Mouse (Mus musculus) R1 (cell line): ENCODE results near the gene Gapdh.
A peak's percentile ranks its signal among the peaks of the same experiment; 100 is the strongest.
"Not testable (repeated sequence)": the region's sequence is repeated elsewhere in the genome, so short reads cannot be mapped to it uniquely, and the experiment has no call there.

Experiments
- DNase-seq: peaks from one replicate; pipeline ENCODE4 v3.0.0-alpha.2; 2018; ENCODE audit warnings: low read depth, low spot score

Gene Gapdh

DNA sequence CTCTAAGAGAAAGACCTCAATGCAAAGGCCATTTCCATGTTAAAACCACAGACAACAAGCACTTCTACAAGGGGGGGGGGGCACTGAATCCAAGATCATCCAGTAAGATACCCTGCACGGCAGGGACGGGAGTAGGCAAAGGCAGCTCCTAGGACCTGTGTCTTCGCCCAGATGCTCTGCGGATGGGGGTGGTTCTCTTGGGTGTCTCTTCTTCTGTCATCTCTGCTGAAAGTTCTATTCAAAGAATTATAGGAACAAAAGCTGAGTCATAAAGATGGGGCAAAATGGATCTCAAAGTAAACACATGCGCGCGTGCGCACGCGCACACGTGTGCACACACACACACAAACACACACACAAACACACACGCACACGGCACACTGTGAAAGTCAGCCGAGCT is 1.8 kb upstream of the Gapdh start:
- DNase-seq: no peak

- DNase-seq: peak; percentile 70
These were observed 789 bp upstream of the Gapdh start for GRCm38 (mm10) chr6:125166861-125167650.

GRCm38 (mm10) chr6:125165328-125165891 is 857 bp downstream of the Gapdh start:
- peak; percentile 99 for DNase-seq

GRCm38 (mm10) chr6:125164672-125165327 is 1.5 kb downstream of the Gapdh start:
- peak; percentile 92 for DNase-seq

- peak; percentile 57 for DNase-seq
These were observed 2.2 kb downstream of the Gapdh start for GRCm38 (mm10) chr6:125163801-125164657.

- DNase-seq: not testable (repeated sequence)
These were observed 3.5 kb downstream of the Gapdh start for GRCm38 (mm10) chr6:125162615-125163305.

DNA sequence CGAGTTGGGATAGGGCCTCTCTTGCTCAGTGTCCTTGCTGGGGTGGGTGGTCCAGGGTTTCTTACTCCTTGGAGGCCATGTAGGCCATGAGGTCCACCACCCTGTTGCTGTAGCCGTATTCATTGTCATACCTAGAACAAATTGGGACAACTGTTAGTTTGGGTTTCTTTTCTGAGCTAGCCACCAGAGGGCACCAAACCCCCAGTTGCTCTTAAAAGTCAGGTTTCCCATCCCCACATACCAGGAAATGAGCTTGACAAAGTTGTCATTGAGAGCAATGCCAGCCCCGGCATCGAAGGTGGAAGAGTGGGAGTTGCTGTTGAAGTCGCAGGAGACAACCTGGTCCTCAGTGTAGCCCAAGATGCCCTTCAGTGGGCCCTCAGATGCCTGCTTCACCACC is 4.3 kb downstream of the Gapdh start:
- peak; percentile 90 for DNase-seq

DNA sequence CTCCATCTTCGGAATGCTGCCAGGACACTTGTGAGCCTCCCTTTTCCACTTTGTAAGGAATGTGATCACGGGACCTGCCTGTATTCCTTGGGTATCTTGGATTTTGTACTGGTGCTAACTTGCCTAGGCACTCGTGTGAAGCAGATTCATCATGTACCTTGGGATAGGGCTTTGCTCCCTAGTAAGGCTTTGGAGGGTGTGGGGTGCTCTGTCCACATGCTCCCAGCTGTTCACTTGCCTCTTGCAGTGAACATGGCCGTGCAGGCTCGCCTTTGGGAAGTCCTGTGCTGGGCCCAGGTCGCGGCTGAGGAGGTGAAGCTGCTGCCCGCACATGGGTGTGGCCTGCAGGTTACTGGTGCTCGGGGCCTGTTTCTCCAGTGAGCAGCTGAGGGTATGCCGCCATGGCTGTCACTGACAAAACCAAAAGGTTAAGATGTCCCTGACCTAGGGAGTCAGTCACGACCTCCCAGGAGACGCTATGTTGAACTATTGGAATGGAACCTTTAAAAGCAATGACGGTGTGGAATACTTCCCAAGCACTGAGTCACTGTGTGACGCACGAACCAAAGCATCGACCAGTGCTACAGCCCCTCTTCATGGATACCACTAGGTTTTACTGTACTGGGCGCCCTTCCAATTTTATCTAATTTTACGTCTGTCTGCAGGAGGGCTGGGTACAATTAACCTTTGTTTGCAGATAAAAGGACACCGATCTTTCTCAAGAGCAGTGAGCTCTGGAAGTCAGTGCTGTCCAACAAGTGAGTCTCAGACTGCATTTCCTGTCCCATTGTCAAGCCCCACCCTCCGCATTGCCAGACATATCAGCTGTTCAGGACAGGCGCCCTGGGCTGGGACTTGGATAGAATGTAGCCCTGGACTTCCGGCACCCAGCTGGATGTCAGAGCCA is 5.2 kb downstream of the Gapdh start:
- DNase-seq: peak; percentile 99

- DNase-seq: no peak
These were observed 5.8 kb downstream of the Gapdh start for GRCm38 (mm10) chr6:125160558-125160853.

- DNase-seq: peak; percentile 70
These were observed 6.3 kb downstream of the Gapdh start for GRCm38 (mm10) chr6:125159773-125160557.

DNA sequence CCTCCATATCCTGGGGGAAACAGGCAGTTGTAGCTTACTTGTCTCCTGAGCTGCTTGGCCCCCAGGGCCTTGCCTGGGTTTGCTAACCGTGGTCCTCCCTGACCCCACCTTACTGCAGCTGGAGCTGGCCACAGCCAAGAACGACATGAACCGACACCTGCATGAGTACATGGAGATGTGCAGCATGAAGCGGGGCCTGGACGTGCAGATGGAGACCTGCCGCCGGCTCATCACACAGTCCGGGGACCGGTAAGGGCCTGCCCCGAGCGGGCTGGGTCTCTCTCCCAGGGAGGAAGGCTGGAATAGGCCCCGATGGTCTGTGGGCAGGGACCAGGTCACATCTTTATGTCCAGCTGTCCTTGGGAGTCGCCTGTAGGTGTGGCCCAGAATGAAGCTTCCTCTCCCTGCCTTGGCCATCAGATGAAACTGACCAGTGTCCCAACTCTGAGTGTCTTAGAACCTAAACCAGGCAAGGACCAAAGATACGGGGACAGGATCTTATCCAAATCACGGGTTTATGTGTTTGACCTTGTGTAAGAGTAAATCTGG is 7.2 kb downstream of the Gapdh start:
- DNase-seq: peak; percentile 23

- DNase-seq: no peak
These were observed 9.2 kb downstream of the Gapdh start for GRCm38 (mm10) chr6:125156903-125157614.

DNA sequence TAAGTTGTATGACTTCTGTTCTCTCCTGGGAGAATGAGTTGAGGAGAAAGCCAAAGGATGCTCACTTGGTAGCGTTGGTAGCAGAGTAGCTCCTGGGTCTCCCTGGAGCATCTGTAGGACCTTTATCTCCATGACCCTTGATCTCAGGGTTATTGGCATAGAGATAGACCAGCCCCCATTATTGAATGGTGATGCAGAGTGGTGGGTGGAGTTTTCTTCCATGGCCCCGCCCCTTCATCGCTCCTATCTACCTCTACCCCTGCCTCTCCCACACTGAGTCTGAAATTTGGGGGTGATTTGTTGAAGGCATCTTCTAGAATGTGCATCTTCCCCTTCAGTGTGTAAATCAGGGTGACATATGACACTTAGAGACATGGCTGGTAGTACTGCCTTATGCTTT is 9.8 kb downstream of the Gapdh start:
- DNase-seq: no peak

GRCm38 (mm10) chr6:125155262-125155661 is 11.0 kb downstream of the Gapdh start:
- no peak for DNase-seq

- DNase-seq: peak; percentile 59
These were observed 11.7 kb downstream of the Gapdh start for GRCm38 (mm10) chr6:125154550-125154949.

DNA sequence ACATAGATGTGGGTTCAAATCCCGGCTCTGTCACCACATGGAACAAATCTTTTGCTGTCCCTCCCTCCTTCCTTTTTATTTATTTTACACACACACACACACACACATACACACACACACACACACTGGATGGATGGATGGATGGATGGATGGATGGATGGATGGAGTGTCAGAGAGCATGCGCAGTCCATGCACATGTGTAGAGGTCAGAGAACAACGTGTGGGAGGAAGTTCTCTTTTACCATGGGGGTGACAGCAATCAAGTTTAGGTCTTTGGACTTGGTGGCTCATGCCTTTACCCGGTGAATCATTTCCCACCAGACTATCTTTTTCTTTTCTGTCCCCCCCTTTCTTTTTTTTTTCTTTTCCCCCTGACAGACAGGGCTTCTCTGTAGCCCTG is 12.6 kb downstream of the Gapdh start:
- no peak for DNase-seq

- DNase-seq: no peak
These were observed 13.3 kb downstream of the Gapdh start for GRCm38 (mm10) chr6:125153018-125153389.

DNA sequence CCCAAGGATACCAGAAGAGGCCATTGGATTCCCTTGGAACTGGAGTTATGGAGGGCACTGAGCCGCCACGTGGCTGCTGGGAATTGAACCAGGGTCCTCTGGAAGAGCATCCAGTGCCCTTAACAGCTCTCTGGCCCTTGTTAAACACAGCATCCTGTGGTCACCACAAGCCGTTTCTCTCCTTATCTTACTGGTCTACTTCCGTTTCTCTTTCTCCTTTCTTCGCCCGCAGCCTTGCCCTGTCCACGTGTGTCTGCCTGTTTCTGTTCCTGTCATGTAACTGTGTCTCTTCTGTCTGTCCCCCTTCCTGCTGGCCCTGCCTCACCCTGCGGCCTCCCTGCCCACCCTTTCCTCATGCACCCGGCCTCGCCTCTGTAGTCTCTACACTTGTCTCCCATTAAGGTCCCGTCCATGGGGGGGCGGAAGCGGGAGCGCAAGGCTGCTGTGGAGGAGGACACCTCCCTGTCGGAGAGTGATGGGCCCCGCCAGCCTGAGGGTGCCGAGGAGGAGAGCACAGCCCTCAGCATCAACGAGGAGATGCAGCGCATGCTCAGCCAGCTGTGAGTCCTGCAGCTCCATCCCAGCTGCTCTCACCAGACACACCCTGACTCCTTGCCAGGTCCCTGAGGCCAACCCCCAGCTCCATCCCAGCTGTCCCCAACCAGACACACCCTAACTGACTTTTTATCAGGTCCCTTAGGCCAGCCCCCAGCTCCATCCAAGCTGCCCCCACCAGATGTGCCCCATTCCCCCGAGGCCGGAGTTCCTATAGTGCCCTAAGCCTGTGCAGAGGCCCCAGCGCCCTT is 13.9 kb downstream of the Gapdh start:
- no peak for DNase-seq
